Mouse (Mus musculus) layer of hippocampus, postnatal 25 days (tissue): ENCODE results near the gene E330014E10Rik. TPM values are rescaled to one million over a fixed set of nuclear protein-coding genes. Genes with fewer than 3 reads are reported as not detected.
"Not testable (repeated sequence)": the region's sequence is repeated elsewhere in the genome, so short reads cannot be mapped to it uniquely, and the experiment has no call there.

Experiments
- DNase-seq, 2 experiments: peaks; one replicate each; pipeline ENCODE4 v3.0.0; 2022; ENCODE audit warnings: mixed read lengths in 2 of 2, low spot score in 1 of 2; ENCODE audit errors: extremely low spot score in 1 of 2
- total RNA-seq, 2 experiments: library from RNA; stranded (reverse); gene quantifications; 2 replicates each; pipeline ENCODE4 v1.2.3; 2021

The E330014E10Rik gene
- total RNA-seq: not detected

DNA sequence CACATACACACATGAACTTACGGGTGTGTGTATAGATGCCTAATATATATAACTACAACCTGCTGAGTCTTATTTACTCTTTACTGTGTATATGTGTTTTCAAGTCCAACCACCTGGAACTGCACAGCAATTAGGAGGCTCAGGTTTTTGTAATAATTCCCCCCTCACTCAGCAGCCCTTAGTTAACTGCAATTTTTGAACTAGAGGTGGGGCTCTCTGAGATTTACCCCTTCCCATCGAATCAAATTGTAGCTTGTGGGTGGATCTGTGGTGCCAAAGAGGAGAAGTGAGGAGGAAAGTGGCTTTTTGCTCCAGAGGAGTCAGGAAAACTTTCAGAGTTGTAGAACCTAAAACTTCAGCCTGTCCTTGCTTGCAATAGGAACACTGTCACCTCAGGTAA is at the start of gene E330014E10Rik:
E330014E10Rik (plus strand) TSS at position 301 of the 400 bp plus-strand sequence.
- not testable (repeated sequence) for DNase-seq

- DNase-seq: not testable (repeated sequence)
Measured at GRCm38 (mm10) chr5:95736073-95736472, 39.7 kb upstream of the E330014E10Rik start, which contains the start of gene Gm7978. TSS of gene Gm7978 (minus strand) at chr5:95736173.

DNA sequence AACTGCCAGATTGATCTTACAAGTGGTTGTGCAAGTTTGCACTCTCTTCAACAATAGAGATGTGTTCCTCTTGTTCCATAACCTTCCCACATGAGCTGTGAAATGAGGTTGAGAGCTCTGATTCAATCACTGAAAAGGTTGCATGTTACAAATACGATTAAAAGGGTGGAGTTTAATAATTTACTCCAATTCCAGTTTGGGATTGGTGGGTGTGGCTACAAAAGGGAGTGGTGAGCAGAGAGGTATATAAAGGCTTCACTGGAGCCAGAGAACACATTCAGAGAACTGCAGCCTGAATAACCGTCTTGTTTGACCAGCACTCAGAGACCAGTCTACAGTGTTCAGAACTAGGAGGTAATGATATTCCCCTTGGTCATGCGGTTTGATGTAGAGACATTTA is 34.1 kb upstream of the E330014E10Rik start, which contains the start of gene Gm7982:
Gm7982 (plus strand) TSS at position 301 of the 400 bp plus-strand sequence.
- not testable (repeated sequence) for DNase-seq

DNA sequence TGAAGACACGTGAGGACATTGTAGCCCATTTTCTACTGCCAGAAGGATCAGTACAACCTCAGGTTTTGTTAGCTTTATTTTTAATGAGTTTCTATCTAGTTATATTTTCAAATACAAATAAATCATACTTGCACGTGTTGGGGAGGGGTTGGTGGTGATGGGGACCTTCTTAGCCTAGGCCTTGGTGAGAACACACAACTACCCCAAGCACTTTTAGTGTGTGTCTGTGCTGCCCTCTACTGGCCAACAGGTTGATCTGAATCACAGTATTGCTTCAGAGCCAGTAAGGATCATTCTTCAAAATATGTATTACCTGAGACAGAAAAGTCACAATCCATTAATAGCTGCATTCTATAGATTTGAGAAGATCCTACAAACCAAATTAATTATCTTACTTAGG is 35.1 kb downstream of the E330014E10Rik start:
- DNase-seq: peak in 1 of 2 experiments; percentile 4

GRCm38 (mm10) chr5:95836580-95836979 is 60.8 kb downstream of the E330014E10Rik start:
- DNase-seq: no peak

- no peak for DNase-seq
Measured at GRCm38 (mm10) chr5:95854030-95854429, 78.2 kb downstream of the E330014E10Rik start.

Other genes with a start within 250 kb of the E330014E10Rik start
- gene Gm7971, start 181.1 kb upstream of the E330014E10Rik start, total RNA-seq: not detected
- not detected for gene Gm7978, start 39.8 kb upstream of the E330014E10Rik start, total RNA-seq
- not detected for gene Gm7982, start 34.0 kb upstream of the E330014E10Rik start, total RNA-seq
- gene Cxcl13, start 181.0 kb downstream of the E330014E10Rik start, total RNA-seq: not detected